Mouse (Mus musculus) intestine, postnatal 0 days (tissue): ENCODE data around the gene Plcb3. TPM values are rescaled to one million over a fixed set of nuclear protein-coding genes. Genes with fewer than 3 reads are reported as not detected.
A peak's percentile ranks its signal among the peaks of the same experiment; 100 is the strongest.
"Not testable (repeated sequence)": the region's sequence is repeated elsewhere in the genome, so short reads cannot be mapped to it uniquely, and the experiment has no call there.

ENCODE experiments used
- ATAC-seq: fragments of 200-750 bp; cut with Nextera tagmentation; 2 replicates; pipeline ENCODE4 v1.8.0; 2017; ENCODE audit warnings: mild to moderate bottlenecking, moderate TSS enrichment, moderate library complexity
- H3K27ac ChIP-seq: fragments of 300-500 bp; sonication (generic); 2 replicates; pipeline ENCODE4 v1.5.1; 2014; ENCODE audit warnings: mild to moderate bottlenecking, low read depth, low read length, moderate library complexity
- H3K27me3 ChIP-seq: fragments of 300-500 bp; sonication (generic); replicated peaks from 2 replicates; pipeline ENCODE4 v1.6.1; 2014; ENCODE audit warnings: low read length, mixed read lengths; ENCODE audit not compliant: control insufficient read depth, insufficient read depth
- H3K36me3 ChIP-seq: fragments of 300-500 bp; sonication (generic); 2 replicates; pipeline ENCODE4 v1.6.1; 2014; ENCODE audit warnings: mild to moderate bottlenecking, moderate library complexity; ENCODE audit not compliant: control insufficient read depth, insufficient read depth
- H3K4me1 ChIP-seq: fragments of 300-500 bp; sonication (generic); replicated peaks from 2 replicates; pipeline ENCODE4 v1.6.1; 2014; ENCODE audit warnings: antibody characterized with exemption, low read length, mixed read lengths; ENCODE audit not compliant: control insufficient read depth, insufficient read depth
- H3K4me2 ChIP-seq: fragments of 300-500 bp; sonication (generic); replicated peaks from 2 replicates; pipeline ENCODE4 v1.6.1; 2014; ENCODE audit warnings: low read depth, mild to moderate bottlenecking, moderate library complexity
- H3K4me3 ChIP-seq: fragments of 300-500 bp; sonication (generic); 2 replicates; pipeline ENCODE4 v1.5.1; 2014; ENCODE audit warnings: low read depth, low read length
- H3K9ac ChIP-seq: fragments of 300-500 bp; sonication (generic); 2 replicates; pipeline ENCODE4 v1.6.1; 2014; ENCODE audit warnings: mild to moderate bottlenecking, low read depth, low read length
- H3K9me3 ChIP-seq: fragments of 300-500 bp; sonication (generic); 2 replicates; pipeline ENCODE4 v1.6.1; 2016; ENCODE audit warnings: mixed run types; ENCODE audit not compliant: control insufficient read depth
- CTCF ChIP-seq: sonication (generic); IDR thresholded peaks from 2 replicates; pipeline ENCODE4 v1.5.1; 2016; ENCODE audit warnings: low read depth, mild to moderate bottlenecking, control low read depth, antibody characterized with exemption, moderate library complexity
- WGBS: fragments of 180-500 bp; shearing (Covaris S2); extraction: QIAGEN DNeasy Blood & Tissue Kit; methylation state at CpG from one replicate; pipeline ENCODE4 v1.1.7; 2014; 5-methylcytosine and 5-hydroxymethylcytosine counted together
- polyA plus RNA-seq: library from polyadenylated mRNA; unstranded; fragments of >200 nt; fragmentation: Nextera tagmentation; extraction: Ambion mirVana; gene quantifications from 2 replicates; pipeline ENCODE4 v1.2.1, GENCODE M21; 2015

Plcb3 gene
- polyA plus RNA-seq, 1 experiment from 2014 or later = 107 TPM

- H3K9me3 ChIP-seq = no peaks in the 10 kb centered on the region
- H3K36me3 ChIP-seq = peaks cover 47% of the 10 kb centered on the region
- no peak overlapping the region for H3K4me2 ChIP-seq
- WGBS = 77% methylated on average over 11 of the region's 11 CpGs
- no peak overlapping the region; the same call in 1 of the 2 replicates for H3K27ac ChIP-seq
- no peaks in the 10 kb centered on the region for H3K27me3 ChIP-seq
- TF ChIP-seq CTCF = no peak
- H3K9ac ChIP-seq = no peak overlapping the region
- H3K4me1 ChIP-seq = no peaks in the 10 kb centered on the region; the same call in 1 of the 2 replicates
- H3K4me3 ChIP-seq = no peak overlapping the region
- ATAC-seq = no peak
Observed at GRCm38 (mm10) chr19:6913991-6914390, 62.3 kb downstream of the Plcb3 start.

- Histone ChIP-seq H3K27me3 (no peaks in the 10 kb centered on the region), H3K9me3 (no peaks in the 10 kb centered on the region), H3K27ac (no peak overlapping the region), H3K4me3 (no peak overlapping the region), H3K36me3 (peaks cover 47% of the 10 kb centered on the region), H3K9ac (no peak overlapping the region), H3K4me1 (peaks cover under 1% of the 10 kb centered on the region; the same call in 1 of the 2 replicates), H3K4me2 (no peak overlapping the region)
- ATAC-seq = no peak
- 77% methylated on average over 6 of the region's 6 CpGs for WGBS
- no peak for TF ChIP-seq CTCF
Observed at GRCm38 (mm10) chr19:6913036-6913435, 63.2 kb downstream of the Plcb3 start.

DNA sequence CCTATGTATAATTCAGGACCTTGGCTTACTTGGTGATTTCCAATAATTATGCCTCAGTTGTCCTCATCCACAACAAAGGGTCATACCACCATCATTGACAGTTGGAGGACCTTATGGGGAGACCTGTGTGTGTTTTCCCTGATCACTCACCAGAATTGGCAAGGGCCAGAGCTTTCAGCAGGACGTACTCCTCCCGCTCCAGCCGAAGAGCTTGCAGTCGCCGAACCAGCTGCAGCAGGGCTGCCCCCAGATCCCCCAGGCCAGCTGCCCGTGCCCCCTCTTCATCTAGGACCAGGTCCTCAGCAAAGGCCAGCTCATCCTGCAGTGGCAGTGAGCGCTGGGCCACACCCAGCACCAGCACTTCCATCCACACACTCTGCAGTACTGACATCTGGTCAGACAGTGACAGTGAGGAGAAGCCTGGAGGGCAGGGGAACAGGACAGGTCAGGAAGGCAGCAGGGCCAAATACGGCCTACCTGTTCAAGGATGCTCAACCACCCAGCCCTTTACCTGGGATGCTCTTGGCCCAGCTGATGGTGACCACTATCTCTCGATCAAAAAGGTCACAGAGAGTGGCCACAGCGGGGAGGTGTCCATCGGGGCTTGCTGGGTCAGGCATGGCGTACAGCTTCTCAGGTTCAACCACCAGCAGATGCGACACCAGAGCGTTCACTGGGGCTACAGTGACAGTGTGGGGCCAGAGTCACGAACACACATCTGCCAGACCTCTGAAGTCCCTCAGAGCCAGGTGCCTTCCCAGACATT is 63.9 kb downstream of the Plcb3 start:
- Histone ChIP-seq H3K36me3 (peaks cover 48% of the 10 kb centered on the region), H3K27me3 (no peaks in the 10 kb centered on the region), H3K4me2 (0 out of 2 replicates have a peak overlapping the region, but pooled peaks have one; percentile 68), H3K9ac (no peak overlapping the region), H3K4me3 (no peak overlapping the region), H3K9me3 (no peaks in the 10 kb centered on the region), H3K27ac (no peak overlapping the region), H3K4me1 (peaks cover 4% of the 10 kb centered on the region; the same call in 1 of the 2 replicates)
- no peak for ATAC-seq
- no peak for TF ChIP-seq CTCF
- WGBS = 90% methylated on average over 15 of the region's 15 CpGs

DNA sequence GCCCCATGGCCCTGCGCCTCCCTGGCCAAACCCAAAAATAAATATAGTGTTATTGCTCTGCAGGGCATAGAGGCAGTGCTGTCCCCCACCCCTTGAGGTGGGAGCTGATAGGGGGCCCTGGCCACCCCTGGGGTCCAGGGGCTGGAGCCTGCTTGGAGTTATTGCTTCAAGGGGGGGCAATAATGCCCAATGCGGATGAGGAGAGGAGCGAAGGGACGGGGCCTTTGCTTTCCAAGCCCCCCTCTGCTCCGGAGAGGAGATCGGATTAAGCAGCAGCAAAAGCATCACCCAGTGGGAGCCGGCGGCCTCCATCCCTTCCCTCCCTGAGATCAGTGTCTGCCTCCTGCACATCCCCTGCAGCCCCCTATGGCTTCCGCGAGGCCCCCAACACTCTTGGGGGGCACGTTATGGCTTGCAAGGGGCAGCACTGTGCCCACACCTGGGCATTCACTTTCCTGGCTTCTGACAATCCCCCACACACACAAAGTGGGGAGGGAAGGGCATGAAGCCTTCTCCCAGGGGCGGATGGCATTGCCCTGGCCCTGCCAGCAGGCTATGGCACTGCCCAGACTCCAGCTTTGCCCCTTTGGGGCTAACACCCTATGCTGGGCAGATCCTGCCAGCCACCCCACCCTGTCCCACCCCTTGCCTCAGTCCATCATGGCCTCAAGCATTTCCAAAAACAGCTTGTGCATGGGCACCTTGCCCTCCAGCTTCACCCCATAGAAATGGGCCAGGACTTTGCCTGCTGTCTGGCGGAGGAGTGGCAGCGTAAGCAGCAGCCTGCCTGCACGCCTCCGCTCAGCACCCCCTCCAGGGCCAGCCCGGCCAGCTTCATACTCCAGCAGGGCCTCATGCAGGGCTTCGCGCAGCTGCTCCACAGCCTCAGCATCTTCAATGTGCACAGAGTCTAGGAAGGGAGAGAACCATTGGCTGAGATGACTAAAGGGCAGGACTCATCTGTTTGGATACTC is 64.9 kb downstream of the Plcb3 start:
- peak overlapping the region; percentile 68 for H3K4me2 ChIP-seq
- no peak for ATAC-seq
- peaks cover 4% of the 10 kb centered on the region; the same call in 1 of the 2 replicates for H3K4me1 ChIP-seq
- 79% methylated on average over 19 of the region's 19 CpGs for WGBS
- no peak for TF ChIP-seq CTCF
- H3K9ac ChIP-seq = no peak overlapping the region
- no peak overlapping the region for H3K4me3 ChIP-seq
- H3K27me3 ChIP-seq = no peaks in the 10 kb centered on the region
- peaks cover 58% of the 10 kb centered on the region for H3K36me3 ChIP-seq
- no peaks in the 10 kb centered on the region for H3K9me3 ChIP-seq
- H3K27ac ChIP-seq = no peak overlapping the region

DNA sequence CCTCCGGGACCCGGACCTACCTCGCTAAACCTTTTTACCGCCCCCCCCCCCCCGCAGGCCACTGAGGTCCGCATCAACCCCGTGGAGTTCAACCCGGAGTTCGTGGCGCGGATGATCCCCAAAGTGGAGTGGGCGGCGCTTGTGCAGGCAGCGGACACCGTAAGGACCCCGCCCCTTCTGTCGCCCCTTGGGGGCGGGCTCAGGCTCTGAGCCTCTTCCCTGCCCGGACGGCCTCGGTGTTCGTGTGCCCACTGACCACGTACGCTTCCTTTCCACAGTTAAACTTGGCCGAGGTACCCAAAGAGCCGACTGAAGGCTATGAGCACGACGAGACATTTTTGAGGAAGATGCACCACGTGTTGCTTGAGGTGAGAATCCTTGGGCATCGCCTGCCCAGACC is 66.0 kb downstream of the Plcb3 start:
- WGBS = 2% methylated on average over 30 of the region's 30 CpGs
- ATAC-seq = peak; percentile 6

More for the DNA sequence above, 66.0 kb downstream of the Plcb3 start:
- peak overlapping the region; percentile 99 for H3K27ac ChIP-seq
- peak overlapping the region; percentile 64 for H3K4me3 ChIP-seq
- peaks cover 57% of the 10 kb centered on the region for H3K36me3 ChIP-seq
- peak overlapping the region; percentile 68 for H3K9ac ChIP-seq
- H3K9me3 ChIP-seq, H3K4me1 ChIP-seq, H3K27me3 ChIP-seq: not testable (repeated sequence)
- peak overlapping the region; percentile 68 for H3K4me2 ChIP-seq
